Comparison of ENCODE assay signal across 13 mouse cellular contexts in genomic region chr2:138585930-138586329, GRCm38 (mm10).
"Had no signal": no experiment of that assay in that cellular context is flagged by ENCODE, and none has a peak within 500 bp of the region (broad histone marks: within the 10 kb centered on the region; RNA-seq: fewer than 3 reads in every experiment).

No protein-coding gene starts in this region.

- H3K4me1 ChIP-seq: midbrain, embryonic 13.5 days; midbrain, embryonic 15.5 days; neural tube, embryonic 12.5 days; stomach, embryonic 15.5 days had no signal

- H3K9me3 ChIP-seq: midbrain, embryonic 13.5 days; midbrain, embryonic 15.5 days; neural tube, embryonic 12.5 days; stomach, embryonic 15.5 days had no signal

- H3K4me2 ChIP-seq: lung, embryonic 14.5 days; midbrain, embryonic 13.5 days; midbrain, embryonic 15.5 days; neural tube, embryonic 12.5 days; stomach, embryonic 15.5 days had no signal

- H3K4me3 ChIP-seq: midbrain, embryonic 13.5 days; midbrain, embryonic 15.5 days; neural tube, embryonic 12.5 days; stomach, embryonic 15.5 days had no signal

- DNase-seq: lung, adult 18-20 months; lung, embryonic 14.5 days; lung, postnatal 10 days; lung, postnatal 4 days; right cerebral cortex, postnatal 14 days; thymus, adult 2 months; thymus, postnatal 36 days had no signal

- H3K9ac ChIP-seq: liver, embryonic 14.5 days; lung, embryonic 14.5 days; midbrain, embryonic 13.5 days; midbrain, embryonic 15.5 days; neural tube, embryonic 12.5 days; stomach, embryonic 15.5 days had no signal

- H3K36me3 ChIP-seq: midbrain, embryonic 13.5 days; midbrain, embryonic 15.5 days; neural tube, embryonic 12.5 days; stomach, embryonic 15.5 days had no signal

- ATAC-seq: midbrain, embryonic 13.5 days; midbrain, embryonic 15.5 days had no signal

- H3K27ac ChIP-seq: liver, embryonic 14.5 days; midbrain, embryonic 13.5 days; midbrain, embryonic 15.5 days; neural tube, embryonic 12.5 days; stomach, embryonic 15.5 days; stomach, postnatal 0 days had no signal

- H3K27me3 ChIP-seq: midbrain, embryonic 13.5 days; midbrain, embryonic 15.5 days; neural tube, embryonic 12.5 days; stomach, embryonic 15.5 days had no signal
